Mouse (Mus musculus): ENCODE measurements around the gene Grcc10. TPM values are rescaled to one million over a fixed set of nuclear protein-coding genes. Genes with fewer than 3 reads are reported as not detected.
A peak's percentile ranks its signal among the peaks of the same experiment; 100 is the strongest.

Grcc10 gene
- polyA plus RNA-seq, 1 experiment from 2014 or later: 689 TPM

- peaks cover 28% of the 10 kb centered on the region for H3K4me1 ChIP-seq (ENCODE audit: control insufficient read depth, insufficient read depth, low read length)
- no peak for DNase-seq
- H3K9me3 ChIP-seq (ENCODE audit: control insufficient read depth, low read length): no peaks in the 10 kb centered on the region
- peak overlapping the region; percentile 90 for H3K9ac ChIP-seq (replicated peaks; ENCODE audit: low read length)
- H3K27me3 ChIP-seq (ENCODE audit: control insufficient read depth, insufficient read depth, low read length): no peaks in the 10 kb centered on the region
- H3K4me2 ChIP-seq (ENCODE audit: low read length): peak overlapping the region; percentile 66
- H3K27ac ChIP-seq (replicated peaks; ENCODE audit: low read depth, low read length): no peak overlapping the region
- ATAC-seq (ENCODE audit: low FRiP score, low TSS enrichment): no peak
- peak overlapping the region; percentile 94 for H3K4me3 ChIP-seq (replicated peaks; ENCODE audit: low read depth, low read length)
- WGBS: 23% methylated on average over 11 of the region's 11 CpGs
- H3K36me3 ChIP-seq (ENCODE audit: control insufficient read depth, insufficient read depth, low read length): peaks cover 49% of the 10 kb centered on the region
These were observed 28.3 kb downstream of the Grcc10 start for GRCm38 (mm10) chr6:124712918-124713317.

- Histone ChIP-seq H3K4me3 (replicated peaks; ENCODE audit: low read depth, low read length) (peak within 1 kb of the TSS; percentile 94), H3K27ac (replicated peaks; ENCODE audit: low read depth, low read length) (peak within 1 kb of the TSS; percentile 81), H3K9ac (replicated peaks; ENCODE audit: low read length) (peak within 1 kb of the TSS; percentile 90), H3K9me3 (ENCODE audit: control insufficient read depth, low read length) (no peaks in the 10 kb centered on the region), H3K4me2 (ENCODE audit: low read length) (peak within 1 kb of the TSS; percentile 66), H3K4me1 (ENCODE audit: control insufficient read depth, insufficient read depth, low read length) (peaks cover 28% of the 10 kb centered on the region), H3K27me3 (ENCODE audit: control insufficient read depth, insufficient read depth, low read length) (no peaks in the 10 kb centered on the region), H3K36me3 (ENCODE audit: control insufficient read depth, insufficient read depth, low read length) (peaks cover 45% of the 10 kb centered on the region)
- WGBS: under 1% methylated on average over 74 of the region's 76 CpGs
- DNase-seq: peak; percentile 99
- peak; percentile 98 for ATAC-seq (ENCODE audit: low FRiP score, low TSS enrichment)
These were observed 29.1 kb downstream of the Grcc10 start, which contains the start of the genes Emg1 and Phb2 for GRCm38 (mm10) chr6:124711824-124712782. Emg1 (minus strand) TSS chr6:124712178. Phb2 (plus strand) TSS chr6:124712336.

GRCm38 (mm10) chr6:124708289-124708889 lies 32.8 kb downstream of the Grcc10 start:
- ATAC-seq (ENCODE audit: low FRiP score, low TSS enrichment): no peak
- no peak overlapping the region for H3K4me2 ChIP-seq (ENCODE audit: low read length)
- H3K9ac ChIP-seq (replicated peaks; ENCODE audit: low read length): no peak overlapping the region
- no peak overlapping the region for H3K27ac ChIP-seq (replicated peaks; ENCODE audit: low read depth, low read length)
- H3K36me3 ChIP-seq (ENCODE audit: control insufficient read depth, insufficient read depth, low read length): peaks cover 40% of the 10 kb centered on the region
- H3K4me3 ChIP-seq (replicated peaks; ENCODE audit: low read depth, low read length): no peak overlapping the region
- no peaks in the 10 kb centered on the region for H3K27me3 ChIP-seq (ENCODE audit: control insufficient read depth, insufficient read depth, low read length)
- no peaks in the 10 kb centered on the region for H3K9me3 ChIP-seq (ENCODE audit: control insufficient read depth, low read length)
- DNase-seq: no peak
- WGBS: 96% methylated on average over 10 of the region's 10 CpGs
- H3K4me1 ChIP-seq (ENCODE audit: control insufficient read depth, insufficient read depth, low read length): peaks cover 24% of the 10 kb centered on the region

- Histone ChIP-seq H3K27me3 (ENCODE audit: control insufficient read depth, insufficient read depth, low read length) (no peaks in the 10 kb centered on the region), H3K9ac (replicated peaks; ENCODE audit: low read length) (no peak overlapping the region), H3K4me3 (replicated peaks; ENCODE audit: low read depth, low read length) (no peak overlapping the region), H3K4me2 (ENCODE audit: low read length) (no peak overlapping the region), H3K36me3 (ENCODE audit: control insufficient read depth, insufficient read depth, low read length) (peaks cover 63% of the 10 kb centered on the region), H3K9me3 (ENCODE audit: control insufficient read depth, low read length) (no peaks in the 10 kb centered on the region), H3K27ac (replicated peaks; ENCODE audit: low read depth, low read length) (no peak overlapping the region), H3K4me1 (ENCODE audit: control insufficient read depth, insufficient read depth, low read length) (peaks cover 15% of the 10 kb centered on the region)
- no peak for DNase-seq
- ATAC-seq (ENCODE audit: low FRiP score, low TSS enrichment): no peak
- WGBS: 91% methylated on average over 5 of the region's 5 CpGs
These were observed 35.0 kb downstream of the Grcc10 start for GRCm38 (mm10) chr6:124706061-124706627.

- Histone ChIP-seq H3K9ac (replicated peaks; ENCODE audit: low read length) (no peak overlapping the region), H3K4me2 (ENCODE audit: low read length) (no peak overlapping the region), H3K9me3 (ENCODE audit: control insufficient read depth, low read length) (no peaks in the 10 kb centered on the region), H3K27me3 (ENCODE audit: control insufficient read depth, insufficient read depth, low read length) (no peaks in the 10 kb centered on the region), H3K4me1 (ENCODE audit: control insufficient read depth, insufficient read depth, low read length) (0 out of 2 replicates have a peak, but pooled peaks cover under 1% of the 10 kb centered on the region), H3K36me3 (ENCODE audit: control insufficient read depth, insufficient read depth, low read length) (peaks cover 76% of the 10 kb centered on the region), H3K27ac (replicated peaks; ENCODE audit: low read depth, low read length) (no peak overlapping the region), H3K4me3 (replicated peaks; ENCODE audit: low read depth, low read length) (no peak overlapping the region)
- 97% methylated on average over 2 of the region's 2 CpGs for WGBS
- ATAC-seq (ENCODE audit: low FRiP score, low TSS enrichment) (no peak), DNase-seq (no peak)
These were observed 36.8 kb downstream of the Grcc10 start for GRCm38 (mm10) chr6:124704417-124704816.

GRCm38 (mm10) chr6:124703789-124704188 lies 37.4 kb downstream of the Grcc10 start:
- no peak for DNase-seq
- WGBS: 85% methylated on average over 7 of the region's 7 CpGs
- H3K4me2 ChIP-seq (ENCODE audit: low read length): no peak overlapping the region
- peaks cover 76% of the 10 kb centered on the region for H3K36me3 ChIP-seq (ENCODE audit: control insufficient read depth, insufficient read depth, low read length)
- no peak overlapping the region for H3K4me3 ChIP-seq (replicated peaks; ENCODE audit: low read depth, low read length)
- H3K27me3 ChIP-seq (ENCODE audit: control insufficient read depth, insufficient read depth, low read length): no peaks in the 10 kb centered on the region
- no peak for ATAC-seq (ENCODE audit: low FRiP score, low TSS enrichment)
- no peak overlapping the region for H3K9ac ChIP-seq (replicated peaks; ENCODE audit: low read length)
- no peaks in the 10 kb centered on the region for H3K4me1 ChIP-seq (ENCODE audit: control insufficient read depth, insufficient read depth, low read length)
- H3K27ac ChIP-seq (replicated peaks; ENCODE audit: low read depth, low read length): no peak overlapping the region
- no peaks in the 10 kb centered on the region for H3K9me3 ChIP-seq (ENCODE audit: control insufficient read depth, low read length)

GRCm38 (mm10) chr6:124702784-124703103 lies 38.4 kb downstream of the Grcc10 start:
- no peak overlapping the region for H3K27ac ChIP-seq (replicated peaks; ENCODE audit: low read depth, low read length)
- H3K4me1 ChIP-seq (ENCODE audit: control insufficient read depth, insufficient read depth, low read length): no peaks in the 10 kb centered on the region
- peak; percentile 59; the same call in 1 of the 2 replicates for ATAC-seq (ENCODE audit: low FRiP score, low TSS enrichment)
- DNase-seq: peak; percentile 79
- no peak overlapping the region for H3K4me2 ChIP-seq (ENCODE audit: low read length)
- H3K4me3 ChIP-seq (replicated peaks; ENCODE audit: low read depth, low read length): no peak overlapping the region
- H3K27me3 ChIP-seq (ENCODE audit: control insufficient read depth, insufficient read depth, low read length): no peaks in the 10 kb centered on the region
- H3K9me3 ChIP-seq (ENCODE audit: control insufficient read depth, low read length): no peaks in the 10 kb centered on the region
- H3K36me3 ChIP-seq (ENCODE audit: control insufficient read depth, insufficient read depth, low read length): peaks cover 71% of the 10 kb centered on the region
- H3K9ac ChIP-seq (replicated peaks; ENCODE audit: low read length): no peak overlapping the region
- WGBS: 54% methylated on average over 3 of the region's 3 CpGs

GRCm38 (mm10) chr6:124702102-124702783 lies 38.9 kb downstream of the Grcc10 start:
- Histone ChIP-seq H3K4me1 (ENCODE audit: control insufficient read depth, insufficient read depth, low read length) (no peaks in the 10 kb centered on the region), H3K27me3 (ENCODE audit: control insufficient read depth, insufficient read depth, low read length) (no peaks in the 10 kb centered on the region), H3K9ac (replicated peaks; ENCODE audit: low read length) (no peak overlapping the region), H3K4me2 (ENCODE audit: low read length) (no peak overlapping the region), H3K9me3 (ENCODE audit: control insufficient read depth, low read length) (no peaks in the 10 kb centered on the region), H3K36me3 (ENCODE audit: control insufficient read depth, insufficient read depth, low read length) (peaks cover 69% of the 10 kb centered on the region), H3K27ac (replicated peaks; ENCODE audit: low read depth, low read length) (no peak overlapping the region), H3K4me3 (replicated peaks; ENCODE audit: low read depth, low read length) (no peak overlapping the region)
- 92% methylated on average over 17 of the region's 17 CpGs for WGBS
- no peak for DNase-seq
- peak; percentile 38; the same call in 1 of the 2 replicates for ATAC-seq (ENCODE audit: low FRiP score, low TSS enrichment)
